Mouse (Mus musculus) kidney, adult 2 months (tissue): ENCODE measurements at regions not wholly inside any gene's neighbourhood (a gene's known extent, or its start where the extent isn't known, plus 50 kb on each side); places are given as distances from the start of the nearest gene placed in this dataset.

ENCODE experiments used
- CTCF ChIP-seq: fragments of 200-500 bp; conservative IDR thresholded peaks from 2 replicates; pipeline ENCODE4 v1.5.1; 2011; ENCODE audit warnings: low read depth, mild to moderate bottlenecking, control low read depth, low read length, moderate library complexity, mixed read lengths; ENCODE audit not compliant: insufficient read depth, insufficient read length
- POLR2A ChIP-seq: fragments of 200-500 bp; IDR thresholded peaks from one replicate; pipeline ENCODE4 v1.6.1; 2011; ENCODE audit warnings: low read depth, low read length, control low read depth

- no peak for TF ChIP-seq CTCF
- no peak for TF ChIP-seq POLR2A
Observed at GRCm38 (mm10) chr11:37897713-37898112, 661.9 kb upstream of the Tenm2 start.
